Mouse (Mus musculus): ENCODE data around the gene Olfr279.

DNA sequence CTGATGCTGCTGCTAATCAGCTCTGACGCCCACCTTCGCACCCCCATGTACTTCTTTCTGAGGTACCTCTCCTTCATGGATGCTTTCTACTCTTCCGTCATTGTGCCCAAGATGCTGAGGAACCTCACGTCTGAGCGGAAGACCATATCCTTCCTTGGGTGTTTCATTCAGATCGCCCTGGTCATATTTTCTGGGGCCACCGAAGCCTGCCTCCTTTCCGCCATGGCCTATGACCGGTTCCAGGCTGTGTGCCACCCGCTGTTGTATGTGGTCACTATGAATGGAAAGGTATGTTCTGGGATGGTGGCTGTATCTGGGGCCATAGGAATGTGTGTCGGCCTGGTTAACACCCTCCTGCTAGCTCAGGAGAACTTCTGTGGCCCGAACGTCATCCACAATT is 20.7 kb upstream of the Olfr279 start:
- TF ChIP-seq EP300 (IDR thresholded peaks at IDR 0.05) (no peak), CTCF (IDR thresholded peaks at IDR 0.05) (no peak)

All from lung, postnatal 0 days (tissue).